Mouse (Mus musculus): ENCODE data around the gene Pogk. TPM values are rescaled to one million over a fixed set of nuclear protein-coding genes. Genes with fewer than 3 reads are reported as not detected.

Pogk gene
- 10 to 100 TPM; 41.1 to 42.3 TPM for total RNA-seq (2021)
- long read RNA-seq, experiment 1, full-length matches to known transcripts: 2 of 8 reads
- long read RNA-seq, experiment 1, partial matches to known transcripts: 1 of 8 reads
- long read RNA-seq, experiment 1, other reads (novel, unspliced or antisense): 5 of 8 reads
- long read RNA-seq, experiment 2, full-length matches to known transcripts: 2 of 7 reads
- long read RNA-seq, experiment 2, partial matches to known transcripts: 0 of 7 reads
- long read RNA-seq, experiment 2, other reads (novel, unspliced or antisense): 5 of 7 reads

- peak; percentile 75 to 78 for DNase-seq (ENCODE audit: low spot score in 2 of 2)
Measured at GRCm38 (mm10) chr1:166409701-166410220, at the start of gene Pogk. TSS of gene Pogk (minus strand) at chr1:166409863.

DNA sequence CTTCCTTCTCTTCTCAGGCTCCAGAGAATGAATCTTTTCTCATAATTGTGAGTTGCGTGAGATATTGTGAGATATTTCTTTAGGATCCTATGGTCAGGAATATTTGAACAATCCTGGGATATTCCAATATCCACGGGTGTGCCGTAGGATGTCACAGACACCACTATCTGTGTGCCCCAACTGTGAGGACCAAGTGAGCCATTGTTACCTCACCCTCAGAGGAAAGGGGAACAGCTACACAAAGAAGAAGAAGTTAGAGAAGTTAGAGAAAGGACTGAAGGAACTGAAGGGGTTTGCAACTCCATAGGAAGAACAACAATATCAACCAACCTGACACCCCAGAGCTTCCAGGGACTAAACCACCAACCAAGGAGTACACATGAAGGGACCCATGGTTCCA is 32.3 kb upstream of the Pogk start:
- no peak for DNase-seq (ENCODE audit: low spot score in 2 of 2)

GRCm38 (mm10) chr1:166439426-166439825 is 29.8 kb upstream of the Pogk start:
- DNase-seq (ENCODE audit: low spot score in 2 of 2): no peak

GRCm38 (mm10) chr1:166429809-166430431 is 20.3 kb upstream of the Pogk start:
- DNase-seq (ENCODE audit: low spot score in 2 of 2): peak; percentile 17 to 29

- DNase-seq (ENCODE audit: low spot score in 2 of 2): peak; percentile 6 to 10
Measured at GRCm38 (mm10) chr1:166429053-166429452, 19.4 kb upstream of the Pogk start.

DNA sequence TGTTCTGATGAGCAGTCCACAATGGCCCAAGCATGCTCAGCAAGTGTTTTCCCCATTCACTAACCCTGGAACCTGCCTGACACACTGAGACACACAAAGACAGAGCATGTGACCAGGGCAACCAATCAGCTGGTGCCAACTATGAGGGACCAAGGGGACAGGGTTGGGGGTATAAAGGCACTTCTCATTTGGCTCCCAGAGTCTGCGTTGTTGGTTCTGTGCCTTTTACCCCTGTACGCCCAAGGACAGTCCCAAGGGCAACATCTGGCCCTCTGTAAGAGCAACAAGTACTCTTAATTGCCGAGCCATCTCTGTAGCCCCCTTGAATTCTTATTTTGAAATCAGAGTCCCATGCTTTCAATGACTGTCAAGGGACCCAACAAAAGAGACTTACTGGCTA is 2.6 kb upstream of the Pogk start:
- no peak for DNase-seq (ENCODE audit: low spot score in 2 of 2)

GRCm38 (mm10) chr1:166411541-166411940 is 1.9 kb upstream of the Pogk start:
- no peak for DNase-seq (ENCODE audit: low spot score in 2 of 2)

DNA sequence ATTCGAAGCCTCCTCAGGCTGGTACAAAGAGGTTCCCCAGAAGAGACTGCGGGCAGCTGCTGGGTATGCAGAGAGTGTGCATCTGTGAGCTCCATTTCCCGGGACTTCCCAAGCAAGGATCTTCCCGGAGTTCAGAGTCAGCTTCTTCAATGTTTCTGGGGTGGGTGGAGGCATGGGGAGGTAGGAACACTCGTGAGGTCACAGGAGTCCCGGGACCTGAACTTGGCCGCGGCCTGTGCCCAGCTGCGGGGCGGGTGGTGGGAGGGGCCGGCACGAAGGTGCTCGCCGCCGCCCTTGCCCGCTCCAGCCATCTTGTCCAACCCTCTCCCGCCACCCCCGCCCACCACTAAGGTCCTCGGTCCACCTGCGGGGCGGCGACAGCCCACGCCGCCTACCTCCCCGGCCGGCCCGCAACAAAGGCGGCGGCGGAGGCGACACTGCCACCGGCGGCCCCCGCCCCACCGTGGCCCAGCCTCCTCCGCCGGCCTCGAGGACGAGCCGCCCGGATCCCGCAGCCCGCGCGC is 424 bp downstream of the Pogk start:
- peak in 1 of 2 experiments; percentile 25 for DNase-seq (ENCODE audit: low spot score in 2 of 2)

GRCm38 (mm10) chr1:166403846-166404245 is 5.8 kb downstream of the Pogk start:
- DNase-seq (ENCODE audit: low spot score in 2 of 2): no peak

DNA sequence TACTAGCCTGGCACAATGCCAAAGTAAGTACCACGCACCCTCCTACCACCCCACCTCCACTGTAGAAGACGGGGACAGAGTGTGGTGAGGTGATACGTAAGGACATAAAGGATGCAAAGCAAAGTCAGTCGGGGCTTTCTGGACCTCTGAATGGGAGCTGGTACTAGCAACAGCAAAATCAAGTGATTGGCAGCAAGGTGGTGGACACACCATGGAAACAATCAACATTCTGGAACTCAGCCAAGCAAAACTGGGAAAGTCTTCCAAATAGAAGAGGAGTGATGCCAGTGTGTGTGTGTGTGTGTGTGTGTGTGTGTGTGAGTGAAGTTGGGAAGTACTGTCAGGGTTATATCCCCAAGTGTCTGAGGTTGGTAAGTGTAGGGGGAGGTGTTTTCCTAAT is 7.7 kb downstream of the Pogk start:
- DNase-seq (ENCODE audit: low spot score in 2 of 2): no peak

DNA sequence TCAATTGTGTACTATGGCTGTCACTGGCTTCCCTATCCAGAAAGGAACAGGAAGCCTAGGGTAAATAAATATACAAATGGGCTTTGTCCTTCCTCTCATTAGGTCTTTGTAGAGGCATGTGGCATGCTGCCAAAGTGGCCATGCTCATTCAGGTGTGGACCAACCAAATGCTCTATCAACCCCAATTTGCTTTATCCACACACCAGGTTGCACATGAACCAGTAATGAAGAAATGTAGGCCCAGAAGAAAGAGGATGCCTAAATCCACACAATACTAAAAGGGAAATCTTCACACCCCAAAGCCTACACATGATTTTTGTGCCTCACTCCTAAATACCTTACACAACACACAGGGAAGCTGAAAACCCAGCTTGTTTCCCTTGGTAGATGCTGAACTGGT is 8.2 kb downstream of the Pogk start:
- no peak for DNase-seq (ENCODE audit: low spot score in 2 of 2)

GRCm38 (mm10) chr1:166396381-166396780 is 13.3 kb downstream of the Pogk start:
- no peak for DNase-seq (ENCODE audit: low spot score in 2 of 2)

- no peak for DNase-seq (ENCODE audit: low spot score in 2 of 2)
Measured at GRCm38 (mm10) chr1:166395661-166396060, 14.0 kb downstream of the Pogk start.

- DNase-seq (ENCODE audit: low spot score in 2 of 2): no peak
Measured at GRCm38 (mm10) chr1:166394770-166395169, 14.9 kb downstream of the Pogk start.

GRCm38 (mm10) chr1:166391671-166392070 is 18.0 kb downstream of the Pogk start:
- no peak for DNase-seq (ENCODE audit: low spot score in 2 of 2)

GRCm38 (mm10) chr1:166389406-166390125 is 20.1 kb downstream of the Pogk start:
- DNase-seq (ENCODE audit: low spot score in 2 of 2): no peak

- no peak for DNase-seq (ENCODE audit: low spot score in 2 of 2)
Measured at GRCm38 (mm10) chr1:166388511-166388910, 21.2 kb downstream of the Pogk start.

GRCm38 (mm10) chr1:166385431-166385830 is 24.2 kb downstream of the Pogk start:
- DNase-seq (ENCODE audit: low spot score in 2 of 2): peak; percentile 35 to 52

DNA sequence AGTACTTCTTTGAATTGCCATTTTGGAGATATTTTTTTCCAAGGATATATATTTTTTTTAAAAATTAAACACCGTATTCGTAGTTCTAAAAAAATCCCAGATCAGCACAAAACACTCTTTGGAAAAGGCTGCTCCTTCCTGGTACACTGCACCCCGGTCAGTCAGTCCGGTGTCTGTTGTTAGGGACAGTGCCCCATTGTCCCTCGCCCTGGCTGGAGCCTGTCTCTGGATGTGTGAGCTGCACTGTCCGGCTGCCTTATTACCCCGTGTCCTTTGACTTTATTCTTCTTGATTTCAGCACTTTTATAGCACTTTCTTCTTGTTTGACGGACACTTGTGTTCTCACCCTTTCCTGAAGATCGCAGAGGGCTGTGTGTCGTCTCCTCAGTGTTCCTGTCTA is 25.0 kb downstream of the Pogk start:
- no peak for DNase-seq (ENCODE audit: low spot score in 2 of 2)

DNA sequence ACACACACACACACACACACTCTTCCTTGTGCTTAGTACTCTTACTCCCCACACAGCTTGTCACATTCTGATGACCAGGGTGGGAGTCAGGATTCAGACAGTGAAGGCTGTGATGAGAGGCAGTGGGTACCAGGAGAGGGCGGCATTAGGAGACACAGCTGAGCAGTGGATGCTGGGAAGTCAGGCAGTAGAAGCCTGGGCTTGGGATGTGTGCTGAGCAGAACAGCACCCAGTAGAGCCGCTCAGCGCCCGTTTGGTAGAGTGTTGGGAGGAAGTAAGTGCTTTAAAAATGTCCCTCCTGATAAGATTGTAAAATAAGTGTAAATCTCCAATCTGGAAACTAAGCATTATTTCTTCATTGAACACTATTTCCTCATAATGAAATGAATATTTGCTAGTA is 27.0 kb downstream of the Pogk start:
- DNase-seq (ENCODE audit: low spot score in 2 of 2): no peak

- no peak for DNase-seq (ENCODE audit: low spot score in 2 of 2)
Measured at GRCm38 (mm10) chr1:166381821-166382220, 27.8 kb downstream of the Pogk start.

GRCm38 (mm10) chr1:166381336-166381735 is 28.3 kb downstream of the Pogk start:
- DNase-seq (ENCODE audit: low spot score in 2 of 2): no peak

Data from left cerebral cortex, adult 18-20 months (tissue).